Mouse (Mus musculus) embryonic fibroblast, embryonic 13.5 days (primary cell): ENCODE measurements around the gene Mrps26.

Source experiments
- CTCF ChIP-seq: IDR thresholded peaks from 2 replicates; pipeline ENCODE4 v1.5.1; 2011; ENCODE audit warnings: mild to moderate bottlenecking, control low read depth, low read length, moderate library complexity, borderline replicate concordance; ENCODE audit not compliant: insufficient read depth
- POLR2A ChIP-seq: IDR thresholded peaks from 2 replicates; pipeline ENCODE4 v1.6.1; 2011; ENCODE audit warnings: low read depth, mild to moderate bottlenecking, control low read depth, low read length, moderate library complexity

- TF ChIP-seq POLR2A = no peak
- TF ChIP-seq CTCF = no peak
Measured at GRCm38 (mm10) chr2:130569926-130570325, 6.4 kb downstream of the Mrps26 start.
